Mouse (Mus musculus): ENCODE data around the gene Megf11.

Megf11 gene

GRCm38 (mm10) chr9:64557846-64558530, 172.6 kb downstream of the Megf11 start:
- no peak for DNase-seq (ENCODE audit: low spot score)

- DNase-seq (ENCODE audit: low spot score), result no peak
These were observed 178.9 kb downstream of the Megf11 start for GRCm38 (mm10) chr9:64564315-64564767.

- DNase-seq (ENCODE audit: low spot score), result no peak
These were observed 180.5 kb downstream of the Megf11 start for GRCm38 (mm10) chr9:64565915-64566314.

GRCm38 (mm10) chr9:64566376-64566775, 180.9 kb downstream of the Megf11 start:
- DNase-seq (ENCODE audit: low spot score), result no peak

GRCm38 (mm10) chr9:64567482-64567881, 182.1 kb downstream of the Megf11 start:
- no peak for DNase-seq (ENCODE audit: low spot score)

- DNase-seq (ENCODE audit: low spot score), result no peak
These were observed 183.2 kb downstream of the Megf11 start for GRCm38 (mm10) chr9:64568467-64569260.

- no peak for DNase-seq (ENCODE audit: low spot score)
These were observed 185.0 kb downstream of the Megf11 start for GRCm38 (mm10) chr9:64570448-64570847.

GRCm38 (mm10) chr9:64571091-64571490, 185.7 kb downstream of the Megf11 start:
- no peak for DNase-seq (ENCODE audit: low spot score)

GRCm38 (mm10) chr9:64572629-64573190, 187.3 kb downstream of the Megf11 start:
- DNase-seq (ENCODE audit: low spot score), result no peak

- no peak for DNase-seq (ENCODE audit: low spot score)
These were observed 190.2 kb downstream of the Megf11 start for GRCm38 (mm10) chr9:64575658-64576057.

- no peak for DNase-seq (ENCODE audit: low spot score)
These were observed 190.9 kb downstream of the Megf11 start for GRCm38 (mm10) chr9:64576143-64576878.

GRCm38 (mm10) chr9:64577156-64577555, 191.7 kb downstream of the Megf11 start:
- DNase-seq (ENCODE audit: low spot score), result no peak

GRCm38 (mm10) chr9:64578014-64578413, 192.6 kb downstream of the Megf11 start:
- DNase-seq (ENCODE audit: low spot score), result no peak

- no peak for DNase-seq (ENCODE audit: low spot score)
These were observed 193.9 kb downstream of the Megf11 start for GRCm38 (mm10) chr9:64579306-64579705.

- no peak for DNase-seq (ENCODE audit: low spot score)
These were observed 200.9 kb downstream of the Megf11 start for GRCm38 (mm10) chr9:64586292-64586691.

GRCm38 (mm10) chr9:64587991-64588390, 202.6 kb downstream of the Megf11 start:
- no peak for DNase-seq (ENCODE audit: low spot score)

GRCm38 (mm10) chr9:64590634-64591041, 205.2 kb downstream of the Megf11 start:
- DNase-seq (ENCODE audit: low spot score), result no peak

- DNase-seq (ENCODE audit: low spot score), result no peak
These were observed 206.0 kb downstream of the Megf11 start for GRCm38 (mm10) chr9:64591436-64591835.

GRCm38 (mm10) chr9:64594442-64594841, 209.0 kb downstream of the Megf11 start:
- no peak for DNase-seq (ENCODE audit: low spot score)

GRCm38 (mm10) chr9:64598427-64598826, 213.0 kb downstream of the Megf11 start:
- DNase-seq (ENCODE audit: low spot score), result no peak

GRCm38 (mm10) chr9:64600731-64601130, 215.3 kb downstream of the Megf11 start:
- no peak for DNase-seq (ENCODE audit: low spot score)

- no peak for DNase-seq (ENCODE audit: low spot score)
These were observed 217.5 kb downstream of the Megf11 start for GRCm38 (mm10) chr9:64602895-64603294.
